Mouse (Mus musculus) kidney, postnatal 0 days (tissue): ENCODE results near the gene Atp6v1fnb. TPM values are rescaled to one million over a fixed set of nuclear protein-coding genes. Genes with fewer than 3 reads are reported as not detected.

Source experiments
- ATAC-seq: fragments of 200-750 bp; cut with Nextera tagmentation; replicated peaks from 2 replicates; pipeline ENCODE4 v1.8.0; 2017; ENCODE audit warnings: low read depth, moderate number of reproducible peaks, moderate TSS enrichment, moderate library complexity; ENCODE audit not compliant: low FRiP score
- DNase-seq: peaks from one replicate; pipeline ENCODE4 v3.0.0-alpha.2; 2016; ENCODE audit warnings: low spot score
- H3K27ac ChIP-seq: fragments of 300-500 bp; sonication (generic); 2 replicates; pipeline ENCODE4 v1.5.1; 2014; ENCODE audit warnings: mild to moderate bottlenecking
- H3K27me3 ChIP-seq: fragments of 300-500 bp; sonication (generic); 2 replicates; pipeline ENCODE4 v1.6.1; 2014; ENCODE audit warnings: low read length, mixed read lengths; ENCODE audit not compliant: insufficient read depth
- H3K36me3 ChIP-seq: fragments of 300-500 bp; sonication (generic); 2 replicates; pipeline ENCODE4 v1.6.1; 2014; ENCODE audit warnings: low read length, mixed read lengths; ENCODE audit not compliant: insufficient read depth
- H3K4me1 ChIP-seq: fragments of 300-500 bp; sonication (generic); replicated peaks from 2 replicates; pipeline ENCODE4 v1.6.1; 2014; ENCODE audit warnings: antibody characterized with exemption, low read length, mixed read lengths; ENCODE audit not compliant: insufficient read depth
- H3K4me2 ChIP-seq: fragments of 300-500 bp; sonication (generic); 2 replicates; pipeline ENCODE4 v1.6.1; 2014; ENCODE audit warnings: mild to moderate bottlenecking, low read length, moderate library complexity, mixed read lengths
- H3K4me3 ChIP-seq: fragments of 300-500 bp; sonication (generic); replicated peaks from 2 replicates; pipeline ENCODE4 v1.5.1; 2014; ENCODE audit warnings: low read depth, low read length
- H3K9ac ChIP-seq: fragments of 300-500 bp; sonication (generic); 2 replicates; pipeline ENCODE4 v1.6.1; 2014; ENCODE audit warnings: low read depth, low read length
- H3K9me3 ChIP-seq: fragments of 300-500 bp; sonication (generic); replicated peaks from 2 replicates; pipeline ENCODE4 v1.6.1; 2016; ENCODE audit warnings: low read length, inconsistent platforms, mixed read lengths
- CTCF ChIP-seq: IDR thresholded peaks from 2 replicates; pipeline ENCODE4 v1.5.1; 2016; ENCODE audit warnings: antibody characterized with exemption, low read depth, mild to moderate bottlenecking, moderate library complexity
- WGBS: fragments of 180-500 bp; shearing (Covaris S2); extraction: QIAGEN DNeasy Blood & Tissue Kit; methylation state at CpG from one replicate; pipeline ENCODE4 v1.1.7; 2014; 5-methylcytosine and 5-hydroxymethylcytosine counted together
- polyA plus RNA-seq: library from polyadenylated mRNA; unstranded; fragments of >200 nt; fragmentation: Nextera tagmentation; extraction: Ambion mirVana; gene quantifications from 2 replicates; pipeline ENCODE4 v1.2.1, GENCODE M21; 2015

Atp6v1fnb gene
- polyA plus RNA-seq, 1 experiment from 2014 or later = not detected

DNA sequence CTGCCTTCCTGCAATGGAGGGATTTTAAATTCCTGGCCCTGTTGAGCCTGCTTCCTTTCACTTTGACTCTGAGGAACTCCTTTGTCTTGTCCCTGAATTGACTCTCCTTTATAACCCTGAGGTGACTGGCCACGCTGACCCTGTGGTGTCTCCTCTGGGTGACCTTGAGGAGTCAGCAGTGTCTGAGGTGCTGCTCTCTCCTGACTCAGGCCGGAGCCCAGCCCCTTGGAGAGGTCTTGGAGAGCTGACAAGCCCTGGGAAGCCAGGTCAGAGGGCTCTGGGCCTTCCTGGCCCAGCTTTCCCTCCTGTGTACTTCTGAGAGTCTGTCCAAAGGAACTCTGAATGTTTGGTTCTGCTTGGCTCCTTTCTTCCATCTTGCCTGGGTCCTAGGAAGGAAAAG lies 3.5 kb downstream of the Atp6v1fnb start:
- no peak for ATAC-seq
- H3K9me3 ChIP-seq = no peaks in the 10 kb centered on the region
- peaks cover 8% of the 10 kb centered on the region for H3K4me1 ChIP-seq
- no peak for DNase-seq
- H3K27ac ChIP-seq = peak overlapping the region; percentile 25; the same call in 1 of the 2 replicates
- H3K4me3 ChIP-seq = no peak overlapping the region
- 60% methylated on average over 2 of the region's 2 CpGs for WGBS
- H3K4me2 ChIP-seq = peak overlapping the region; percentile 68; the same call in 1 of the 2 replicates
- no peaks in the 10 kb centered on the region for H3K27me3 ChIP-seq
- H3K36me3 ChIP-seq = peaks cover 11% of the 10 kb centered on the region; the same call in 1 of the 2 replicates
- no peak for TF ChIP-seq CTCF
- H3K9ac ChIP-seq = no peak overlapping the region

DNA sequence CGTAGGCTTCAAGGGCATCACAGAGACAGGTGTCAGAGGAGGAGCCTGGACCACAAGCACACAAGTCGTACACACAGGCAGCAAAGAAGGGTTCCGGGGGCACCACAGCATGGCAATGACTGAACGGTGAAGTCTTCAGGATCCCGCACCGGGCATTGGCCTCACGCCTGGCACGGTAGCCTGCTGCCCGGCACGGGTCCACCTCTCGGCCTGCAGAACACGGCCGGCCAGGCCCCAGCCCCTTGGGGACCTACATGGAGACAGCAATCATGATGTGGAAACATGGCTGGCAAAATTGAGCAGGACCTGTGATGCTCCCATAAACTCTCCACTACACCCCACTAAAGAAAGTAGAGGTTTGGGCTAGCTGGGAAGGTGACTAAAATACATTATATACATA lies 11.5 kb downstream of the Atp6v1fnb start:
- Histone ChIP-seq H3K36me3 (no peaks in the 10 kb centered on the region), H3K9ac (no peak overlapping the region), H3K27ac (no peak overlapping the region), H3K4me2 (no peak overlapping the region), H3K9me3 (no peaks in the 10 kb centered on the region), H3K4me1 (no peaks in the 10 kb centered on the region), H3K27me3 (no peaks in the 10 kb centered on the region), H3K4me3 (no peak overlapping the region)
- no peak for TF ChIP-seq CTCF
- WGBS = 94% methylated on average over 13 of the region's 13 CpGs
- DNase-seq (no peak), ATAC-seq (no peak)

DNA sequence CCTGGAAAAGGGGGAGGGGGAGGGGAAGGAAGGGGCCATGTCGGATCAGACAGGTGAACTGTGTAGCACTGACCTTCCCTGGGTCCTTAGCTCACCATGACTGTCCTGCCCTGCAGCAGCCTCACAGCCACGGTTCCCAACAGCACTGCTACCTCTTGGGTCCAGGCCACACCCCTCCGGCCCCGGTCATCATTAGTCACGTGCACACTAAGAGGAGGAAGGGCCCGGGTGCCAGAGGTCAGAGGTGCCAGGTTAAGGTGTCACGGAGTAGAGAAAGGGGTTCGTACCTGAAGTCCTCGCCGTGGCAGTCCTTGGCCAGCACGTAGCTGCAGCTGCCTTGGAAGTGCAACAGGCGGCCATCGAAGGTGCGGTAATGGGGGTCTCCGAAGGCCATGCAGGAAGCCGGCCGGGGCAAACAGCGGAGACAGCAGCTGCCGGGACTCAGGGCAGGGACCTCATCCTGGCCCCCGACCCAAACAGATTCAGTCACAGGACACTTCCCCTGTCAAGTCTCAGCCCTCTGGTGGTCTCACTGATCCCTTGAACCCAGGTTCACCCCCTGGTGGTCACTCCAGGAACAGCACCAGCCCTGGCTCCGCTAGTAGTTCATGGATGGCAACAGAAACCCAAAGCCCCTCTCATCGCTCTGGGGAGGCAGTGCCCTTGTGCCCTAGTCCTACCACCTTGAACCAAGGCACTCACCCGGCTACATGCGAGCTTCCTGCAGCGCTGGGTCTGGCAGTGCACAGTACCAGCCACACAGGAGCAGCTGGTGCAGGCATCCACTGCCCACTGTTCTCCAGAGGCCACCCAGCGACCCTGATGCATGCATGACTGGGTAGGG lies 13.7 kb downstream of the Atp6v1fnb start:
- Histone ChIP-seq H3K4me1 (no peaks in the 10 kb centered on the region), H3K4me3 (peak overlapping the region; percentile 35), H3K36me3 (0 out of 2 replicates have a peak, but pooled peaks cover 3% of the 10 kb centered on the region), H3K9me3 (no peaks in the 10 kb centered on the region), H3K4me2 (peak overlapping the region; percentile 69), H3K27ac (no peak overlapping the region), H3K9ac (no peak overlapping the region), H3K27me3 (no peaks in the 10 kb centered on the region)
- WGBS = 7% methylated on average over 25 of the region's 26 CpGs
- peak; percentile 95 for TF ChIP-seq CTCF
- DNase-seq (peak; percentile 71), ATAC-seq (peak; percentile 75)

DNA sequence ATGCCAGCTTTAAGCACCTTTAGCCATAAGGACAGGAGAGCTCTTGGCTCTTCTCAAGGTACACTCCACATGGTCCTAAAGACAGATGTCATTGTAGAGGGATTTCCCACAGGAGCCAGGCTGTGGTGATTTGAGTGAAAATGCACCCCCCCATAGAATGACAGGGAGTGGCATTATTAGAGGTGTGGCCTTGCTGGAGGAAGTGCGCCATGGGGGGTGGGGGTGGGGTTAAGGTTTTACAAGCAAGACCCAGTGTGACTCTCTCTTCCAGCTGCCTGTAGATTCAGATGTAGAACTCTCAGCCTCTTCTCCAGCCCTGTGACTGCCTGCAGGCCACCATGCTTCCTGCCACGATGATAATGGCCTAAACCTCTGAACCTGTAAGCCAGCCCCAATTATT lies 14.7 kb downstream of the Atp6v1fnb start:
- 47% methylated on average over 2 of the region's 2 CpGs for whole genome bisulfite sequencing
- Histone ChIP-seq H3K4me3 (no peak overlapping the region), H3K27ac (no peak overlapping the region), H3K36me3 (0 out of 2 replicates have a peak, but pooled peaks cover 3% of the 10 kb centered on the region), H3K4me1 (no peaks in the 10 kb centered on the region), H3K9me3 (no peaks in the 10 kb centered on the region), H3K4me2 (no peak overlapping the region), H3K27me3 (no peaks in the 10 kb centered on the region), H3K9ac (no peak overlapping the region)
- ATAC-seq (no peak), DNase-seq (no peak)
- TF ChIP-seq CTCF = no peak

DNA sequence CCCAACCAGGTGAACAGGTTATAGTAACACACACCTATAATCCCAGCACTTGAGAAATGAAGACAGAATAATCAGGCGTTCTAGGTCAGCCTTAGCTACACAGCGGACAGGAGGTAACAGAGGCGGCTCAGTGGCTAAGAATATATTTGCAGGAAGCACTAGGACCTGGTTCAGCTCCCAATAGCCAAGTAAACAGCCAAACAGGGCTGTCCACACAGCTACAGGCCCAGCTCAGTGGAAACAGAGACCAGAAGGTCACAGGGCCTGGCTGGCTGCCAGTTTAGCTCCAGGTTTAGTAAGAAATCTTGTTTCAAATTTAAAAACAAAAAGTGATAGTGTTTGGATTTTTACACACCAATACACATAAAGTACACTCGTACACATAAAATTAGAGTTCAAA lies 22.9 kb downstream of the Atp6v1fnb start:
- ATAC-seq (no peak), DNase-seq (no peak)

DNA sequence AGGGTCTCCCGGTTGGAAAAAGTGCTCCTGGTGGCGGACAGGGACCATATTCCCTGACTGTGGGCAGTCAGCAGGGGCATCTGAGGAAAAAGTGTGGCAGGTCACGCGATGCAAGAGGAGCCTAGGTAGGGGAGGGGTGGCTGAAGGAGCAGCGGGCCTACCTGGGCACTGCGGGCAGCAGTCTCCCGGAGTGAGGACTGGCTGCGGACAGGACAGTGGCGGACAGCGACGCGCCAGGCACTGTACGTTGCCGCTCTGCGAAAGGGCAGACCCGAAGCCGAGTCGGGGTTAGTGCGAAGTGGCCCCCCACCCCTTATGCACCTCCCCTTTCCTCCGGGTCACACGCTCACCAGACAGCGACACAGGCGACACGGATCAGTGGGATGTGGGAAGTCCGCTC lies 25.0 kb downstream of the Atp6v1fnb start:
- Histone ChIP-seq H3K27ac (no peak overlapping the region), H3K36me3 (0 out of 2 replicates have a peak, but pooled peaks cover 3% of the 10 kb centered on the region), H3K4me2 (peak overlapping the region; percentile 35), H3K4me3 (no peak overlapping the region), H3K27me3 (no peaks in the 10 kb centered on the region), H3K9ac (no peak overlapping the region), H3K9me3 (no peaks in the 10 kb centered on the region), H3K4me1 (0 out of 2 replicates have a peak, but pooled peaks cover 5% of the 10 kb centered on the region)
- WGBS = 27% methylated on average over 23 of the region's 25 CpGs
- no peak for DNase-seq
- 0 out of 2 replicates have a peak, but pooled peaks have one; percentile 11 for ATAC-seq
- no peak for TF ChIP-seq CTCF

More for the DNA sequence above, 22.9 kb downstream of the Atp6v1fnb start:
- H3K4me2 ChIP-seq = no peak overlapping the region
- H3K9ac ChIP-seq = no peak overlapping the region
- H3K9me3 ChIP-seq = no peaks in the 10 kb centered on the region
- 0 out of 2 replicates have a peak, but pooled peaks cover 3% of the 10 kb centered on the region for H3K36me3 ChIP-seq
- H3K4me1 ChIP-seq = 0 out of 2 replicates have a peak, but pooled peaks cover 5% of the 10 kb centered on the region
- H3K27me3 ChIP-seq = no peaks in the 10 kb centered on the region
- no peak overlapping the region for H3K4me3 ChIP-seq
- no peak overlapping the region for H3K27ac ChIP-seq
- no peak for TF ChIP-seq CTCF
- WGBS = 63% methylated on average over 4 of the region's 4 CpGs
